Mouse (Mus musculus) C2C12 (cell line): Measurements from ENCODE around the gene Zfyve21. TPM values are rescaled to one million over a fixed set of nuclear protein-coding genes. Genes with fewer than 3 reads are reported as not detected.
A peak's percentile ranks its signal among the peaks of the same experiment; 100 is the strongest.

Experiments
- H3K27me3 ChIP-seq: one replicate; pipeline ENCODE4 v1.6.1; 2011; ENCODE audit not compliant: control insufficient read depth, insufficient read depth, insufficient read length
- H3K36me3 ChIP-seq: one replicate; pipeline ENCODE4 v1.6.1; 2011; ENCODE audit not compliant: control insufficient read depth, insufficient read depth
- H3K4me3 ChIP-seq: one replicate; pipeline ENCODE4 v1.5.1; 2011; ENCODE audit warnings: mild to moderate bottlenecking, control low read depth; ENCODE audit not compliant: poor library complexity, insufficient read depth, severe bottlenecking
- H3K79me2 ChIP-seq: one replicate; pipeline ENCODE4 v1.6.1; 2011; ENCODE audit not compliant: control insufficient read depth, insufficient read depth
- H3K79me3 ChIP-seq: one replicate; pipeline ENCODE4 v1.6.1; 2011; ENCODE audit warnings: low read depth, control low read depth
- H3ac ChIP-seq: one replicate; pipeline ENCODE3; 2011; ENCODE audit warnings: low read depth; ENCODE audit not compliant: control insufficient read depth, insufficient read length
- CEBPB ChIP-seq: IDR thresholded peaks from one replicate; pipeline ENCODE4 v1.6.1; 2011; ENCODE audit warnings: low read depth, mild to moderate bottlenecking, control low read depth, moderate library complexity
- CTCF ChIP-seq: IDR thresholded peaks from one replicate; pipeline ENCODE4 v1.5.1; 2011; ENCODE audit not compliant: control insufficient read depth, insufficient read depth, insufficient read length
- FOSL1 ChIP-seq: IDR thresholded peaks from one replicate; pipeline ENCODE4 v1.8.0; 2011; ENCODE audit warnings: mild to moderate bottlenecking, low read length; ENCODE audit not compliant: poor library complexity, insufficient read depth, severe bottlenecking
- MAX ChIP-seq: IDR thresholded peaks from one replicate; pipeline ENCODE4 v1.6.1; 2011; ENCODE audit warnings: mild to moderate bottlenecking, control low read depth
- MYOD1 ChIP-seq: IDR thresholded peaks from one replicate; pipeline ENCODE4 v1.6.1; 2011; ENCODE audit warnings: low read depth; ENCODE audit not compliant: control insufficient read depth, insufficient read length
- MYOG ChIP-seq: IDR thresholded peaks from one replicate; pipeline ENCODE4 v1.6.1; 2011; ENCODE audit not compliant: control insufficient read depth, insufficient read length; ENCODE audit errors: extremely low read depth
- USF1 ChIP-seq: IDR thresholded peaks from one replicate; pipeline ENCODE4 v1.6.1; 2011; ENCODE audit warnings: low read depth, mild to moderate bottlenecking, control low read depth, moderate library complexity
- polyA plus RNA-seq: library from polyadenylated mRNA; unstranded; fragments of >200 nt; fragmentation: generic; extraction: Trizol; gene quantifications from one replicate; pipeline ENCODE4 v1.2.1, GENCODE M21; 2012; ENCODE audit warnings: missing spikeins

Gene Zfyve21
- polyA plus RNA-seq, 1 experiment, result 40.0 TPM

DNA sequence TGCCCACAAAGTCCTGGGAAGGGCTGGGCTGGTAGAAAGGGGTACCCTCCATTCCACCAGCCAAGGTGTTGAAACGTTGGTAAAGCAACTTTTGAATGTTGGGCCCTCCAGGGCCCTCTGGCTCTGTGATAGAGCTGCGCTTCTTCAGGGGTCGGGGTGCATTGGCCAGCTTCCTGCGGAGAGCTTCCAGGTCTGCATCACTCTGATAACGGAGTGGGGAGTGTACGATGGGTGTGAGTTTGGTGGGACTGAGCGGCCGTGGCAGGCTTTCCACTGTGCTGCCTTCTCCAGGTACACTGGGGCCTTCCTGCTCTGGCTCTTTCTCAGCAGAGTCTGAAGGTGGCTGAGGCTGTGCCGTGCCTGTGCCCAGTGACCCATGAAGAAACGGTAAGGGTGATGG, 19.5 kb downstream of the Zfyve21 start:
- no peak for TF ChIP-seq MAX
- no peak for TF ChIP-seq FOSL1
- no peak for TF ChIP-seq CTCF
- no peak for TF ChIP-seq MYOG
- no peak for TF ChIP-seq USF1
- TF ChIP-seq CEBPB, result no peak
- TF ChIP-seq MYOD1, result no peak
- Histone ChIP-seq H3K79me3 (no peaks in the 10 kb centered on the region), H3ac (no peak overlapping the region), H3K27me3 (no peaks in the 10 kb centered on the region), H3K4me3 (no peak overlapping the region), H3K79me2 (no peaks in the 10 kb centered on the region), H3K36me3 (peaks cover 13% of the 10 kb centered on the region)

DNA sequence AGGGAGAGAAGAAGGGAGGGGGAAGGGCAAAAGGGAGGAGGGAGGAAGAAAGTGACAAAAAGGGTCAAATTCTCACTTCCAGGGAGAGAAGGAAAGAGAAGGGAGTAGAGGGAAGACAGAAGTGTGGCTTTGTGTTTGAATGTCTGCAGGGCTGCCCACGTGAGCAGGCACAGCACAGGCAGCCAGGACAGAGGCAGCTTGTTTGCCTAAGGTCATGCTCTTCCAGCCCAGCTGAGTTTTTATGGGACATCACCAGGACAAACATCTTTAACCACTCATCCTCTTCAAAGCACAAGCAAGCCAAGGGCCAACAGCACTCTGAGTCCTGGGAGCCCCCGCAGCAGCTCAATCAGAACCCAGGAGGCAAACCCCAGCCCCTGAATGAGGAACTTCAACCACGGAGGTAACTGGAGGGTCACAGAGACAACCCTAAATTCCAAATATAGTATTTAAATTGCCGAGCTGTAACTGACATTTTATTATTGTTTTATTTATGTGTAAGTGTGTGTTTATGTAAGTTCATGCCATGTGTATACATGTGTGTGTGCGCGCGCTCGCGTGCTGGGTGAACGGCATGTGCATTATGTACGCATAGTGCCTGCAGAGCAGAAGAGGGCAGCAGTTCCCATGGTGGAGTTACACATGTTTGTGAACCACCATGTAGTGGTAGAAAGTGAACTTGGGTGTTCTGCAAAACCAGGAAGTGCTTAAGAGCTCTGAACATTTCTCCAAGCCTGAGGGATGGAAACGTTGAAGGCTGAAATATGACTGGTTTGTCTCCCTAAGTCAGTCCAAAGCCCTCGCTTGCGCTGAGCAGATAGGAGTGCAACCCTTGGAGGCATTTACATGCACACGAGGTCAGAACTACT, 28.8 kb downstream of the Zfyve21 start:
- Histone ChIP-seq H3K27me3 (no peaks in the 10 kb centered on the region), H3K4me3 (no peak overlapping the region), H3K79me2 (no peaks in the 10 kb centered on the region), H3K79me3 (no peaks in the 10 kb centered on the region), H3K36me3 (peaks cover 3% of the 10 kb centered on the region), H3ac (no peak overlapping the region)
- TF ChIP-seq MYOD1, result no peak
- no peak for TF ChIP-seq MAX
- TF ChIP-seq FOSL1, result no peak
- no peak for TF ChIP-seq CTCF
- no peak for TF ChIP-seq USF1
- no peak for TF ChIP-seq MYOG
- no peak for TF ChIP-seq CEBPB

DNA sequence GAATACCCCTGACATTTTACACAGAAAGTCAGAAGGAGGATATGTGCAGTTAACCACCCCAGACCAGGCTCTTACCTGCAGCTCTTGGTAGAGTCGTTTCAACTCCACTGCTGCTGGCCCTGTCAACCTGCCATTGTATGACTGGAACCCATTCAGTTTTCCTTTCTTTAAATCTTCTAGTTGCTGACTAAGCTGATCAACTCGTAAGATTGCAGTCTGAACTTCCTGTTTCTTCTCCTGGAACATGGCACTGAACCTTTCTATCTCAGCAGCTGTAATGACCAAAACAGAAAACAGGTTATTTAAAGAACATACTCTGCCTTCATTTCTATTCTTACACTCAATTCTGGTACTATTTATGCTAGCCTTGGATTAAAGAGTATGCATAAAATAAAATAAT, 29.5 kb downstream of the Zfyve21 start:
- Histone ChIP-seq H3K4me3 (no peak overlapping the region), H3K79me3 (no peaks in the 10 kb centered on the region), H3K27me3 (no peaks in the 10 kb centered on the region), H3K79me2 (no peaks in the 10 kb centered on the region), H3ac (no peak overlapping the region), H3K36me3 (peaks cover 3% of the 10 kb centered on the region)
- no peak for TF ChIP-seq CTCF
- no peak for TF ChIP-seq FOSL1
- TF ChIP-seq CEBPB, result no peak
- no peak for TF ChIP-seq MYOG

DNA sequence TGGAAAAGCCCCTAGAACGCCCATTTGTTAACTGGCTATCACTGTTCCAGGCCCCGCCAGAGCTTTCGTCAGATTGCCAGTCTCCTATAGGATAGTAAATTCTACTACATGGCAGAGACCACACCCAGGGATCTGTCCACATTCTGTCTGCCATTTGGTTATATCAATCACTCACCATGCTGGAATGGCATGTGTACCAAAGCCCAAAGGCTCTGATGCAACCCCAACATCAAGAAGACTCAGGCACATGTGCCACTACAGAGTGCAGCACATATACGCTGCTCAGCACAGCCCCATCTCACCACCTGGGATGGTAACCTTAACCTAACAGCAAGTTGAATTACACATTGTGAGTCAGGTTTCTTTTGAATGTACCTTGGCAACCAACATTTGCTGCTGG, 32.0 kb downstream of the Zfyve21 start:
- Histone ChIP-seq H3K36me3 (peaks cover 3% of the 10 kb centered on the region), H3K4me3 (no peak overlapping the region), H3ac (no peak overlapping the region), H3K79me2 (no peaks in the 10 kb centered on the region), H3K27me3 (no peaks in the 10 kb centered on the region), H3K79me3 (no peaks in the 10 kb centered on the region)
- TF ChIP-seq CTCF, result no peak
- no peak for TF ChIP-seq USF1
- TF ChIP-seq CEBPB, result peak; percentile 4
- TF ChIP-seq MYOD1, result peak; percentile 78

DNA sequence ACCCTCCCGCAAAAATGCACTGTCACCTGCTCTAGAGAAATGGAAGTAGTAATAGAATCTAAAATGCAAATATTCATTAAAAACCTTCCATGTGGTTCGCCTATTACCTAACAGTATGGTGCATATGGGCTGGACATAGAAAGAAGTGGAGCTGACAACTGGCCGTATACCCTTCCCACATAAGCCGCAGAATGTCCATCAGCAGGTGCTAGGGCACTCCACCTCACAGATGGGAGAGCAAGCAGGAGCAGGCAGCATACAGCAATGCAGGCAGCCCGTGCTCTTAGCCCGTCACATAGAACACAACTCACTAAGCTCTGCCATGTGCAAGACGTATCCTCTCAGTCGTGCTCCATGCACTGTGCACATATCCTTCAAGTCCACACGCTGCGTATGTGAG, 32.8 kb downstream of the Zfyve21 start:
- TF ChIP-seq FOSL1 (no peak), USF1 (no peak), CTCF (no peak), MYOD1 (no peak)
- Histone ChIP-seq H3K79me3 (no peaks in the 10 kb centered on the region), H3ac (no peak overlapping the region), H3K4me3 (no peak overlapping the region), H3K79me2 (no peaks in the 10 kb centered on the region), H3K36me3 (peaks cover 3% of the 10 kb centered on the region), H3K27me3 (no peaks in the 10 kb centered on the region)

DNA sequence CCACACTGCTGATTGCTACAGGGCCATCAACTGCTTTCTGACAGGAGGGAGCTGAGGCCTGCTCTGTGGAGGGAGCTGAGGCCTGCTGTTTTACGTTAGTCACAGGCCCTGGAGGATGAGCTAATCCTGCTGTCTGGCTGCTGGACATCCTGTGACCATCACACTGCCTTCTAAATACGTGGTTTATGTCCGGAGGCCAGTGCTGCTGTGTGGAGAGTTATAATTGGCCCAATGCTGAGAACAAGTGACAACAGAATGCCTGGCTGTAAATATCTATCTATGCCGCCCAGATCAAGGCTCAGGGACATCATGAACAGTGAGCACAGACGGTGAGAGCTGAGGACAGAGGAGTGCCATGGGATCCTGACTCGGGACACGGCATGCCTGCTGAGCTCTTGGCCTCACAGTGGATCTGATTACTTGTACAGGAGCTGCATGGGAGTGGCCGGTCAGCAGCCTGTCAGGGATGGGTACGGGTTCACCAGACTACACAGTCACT, 34.4 kb downstream of the Zfyve21 start:
- no peak overlapping the region for H3K4me3 ChIP-seq
- no peaks in the 10 kb centered on the region for H3K79me2 ChIP-seq
- H3K79me3 ChIP-seq, result no peaks in the 10 kb centered on the region
- H3K36me3 ChIP-seq, result peaks cover 3% of the 10 kb centered on the region
- no peak for TF ChIP-seq MYOG
- peak; percentile 27 for TF ChIP-seq MYOD1
- TF ChIP-seq MAX, result peak; percentile 57
- H3ac ChIP-seq, result peak overlapping the region; percentile 8
- no peaks in the 10 kb centered on the region for H3K27me3 ChIP-seq
